Mouse (Mus musculus): Measurements from ENCODE around the gene Fam166a.
"Not testable (repeated sequence)": the region's sequence is repeated elsewhere in the genome, so short reads cannot be mapped to it uniquely, and the experiment has no call there.

The Fam166a gene

GRCm38 (mm10) chr2:25242101-25242506 lies 23.6 kb downstream of the Fam166a start, which contains the start of the genes Rnf208 and Cysrt1:
TSS of gene Rnf208 (plus strand) at chr2:25242255.
TSS of gene Cysrt1 (minus strand) at chr2:25242452.
- DNase-seq (ENCODE audit: low spot score): no peak

DNA sequence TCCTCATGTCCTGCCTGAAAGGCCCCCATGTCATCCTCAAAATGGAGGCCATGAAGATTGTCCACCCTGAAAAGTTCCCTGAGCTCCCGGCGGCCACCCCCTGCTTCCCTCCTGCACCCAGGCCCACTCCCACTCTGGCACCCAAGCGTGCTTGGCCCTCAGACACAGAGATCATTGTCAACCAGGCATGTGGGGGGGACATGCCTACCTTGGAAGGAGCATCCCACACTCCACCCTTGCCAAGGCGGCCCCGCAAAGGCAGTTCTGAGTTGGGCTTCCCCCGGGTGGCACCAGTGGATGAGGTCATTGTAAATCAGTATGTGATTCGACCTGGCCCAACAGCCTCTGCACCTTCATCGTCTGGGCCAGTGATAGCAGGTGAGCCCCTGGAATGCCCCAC lies 24.8 kb downstream of the Fam166a start:
- no peak for DNase-seq (ENCODE audit: low spot score)

DNA sequence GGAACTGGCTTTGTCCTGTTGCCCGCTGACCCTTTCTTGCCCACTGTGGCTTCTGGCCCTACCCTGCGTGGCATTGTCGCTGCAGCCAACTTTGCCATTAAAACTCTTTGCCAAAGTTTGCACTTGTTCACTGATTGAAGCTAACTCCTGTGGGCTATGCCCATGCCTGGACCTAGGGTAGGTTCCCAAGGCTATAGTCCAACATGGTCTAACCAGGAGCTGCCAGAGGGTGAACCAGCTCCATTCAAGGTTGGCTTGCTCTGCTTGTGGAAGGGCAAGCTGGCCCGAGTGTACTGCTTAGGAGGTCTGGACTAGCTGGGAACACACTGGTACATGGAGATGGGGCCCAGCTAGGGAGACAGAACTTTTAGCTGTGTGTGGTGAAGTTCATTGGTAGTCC lies 25.6 kb downstream of the Fam166a start:
- no peak for DNase-seq (ENCODE audit: low spot score)

DNA sequence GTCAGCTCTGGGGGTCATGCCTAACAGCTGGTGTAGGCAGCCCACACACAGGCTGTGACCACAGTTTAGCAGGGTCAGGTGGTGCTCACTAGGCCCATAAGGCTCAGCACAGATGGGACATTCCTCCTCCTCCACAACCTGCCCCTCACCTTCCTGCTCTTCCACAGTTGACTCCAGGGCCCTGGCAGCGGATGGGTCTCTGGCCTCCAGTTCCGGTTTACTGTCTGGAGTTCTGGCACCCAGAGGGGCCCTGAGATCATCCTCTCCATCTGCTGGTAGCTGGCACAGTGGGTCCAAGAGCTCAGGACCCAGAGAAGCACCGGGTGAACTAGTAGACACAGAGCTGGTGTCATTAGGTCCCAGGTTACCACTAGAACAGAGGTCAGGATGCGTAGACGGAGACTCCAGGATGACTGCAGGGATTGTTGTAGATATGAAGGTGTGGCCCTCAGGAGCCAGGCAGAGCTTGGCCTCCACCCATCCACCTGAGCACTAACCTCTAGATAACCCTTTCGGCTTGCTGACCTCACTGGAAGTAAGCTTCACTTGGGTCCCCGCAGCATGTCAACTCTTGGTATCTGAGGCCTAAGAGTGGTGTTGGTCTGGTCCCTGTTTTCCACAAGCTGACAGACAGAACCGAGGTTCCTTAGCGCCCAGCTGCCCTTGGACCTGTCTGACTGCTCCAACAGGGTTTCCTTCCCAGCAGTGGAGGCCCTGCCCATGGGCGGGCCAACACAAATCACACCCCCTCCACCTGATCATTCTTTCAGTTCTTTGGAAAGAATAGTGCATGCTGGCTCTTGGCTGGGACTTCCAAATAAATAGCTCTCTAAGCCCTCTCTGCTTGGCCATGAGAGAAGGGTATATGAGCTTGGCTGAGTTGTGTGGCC lies 27.9 kb downstream of the Fam166a start, which contains the start of gene AL732309.1:
AL732309.1 (minus strand) TSS at position 681 of the 890 bp plus-strand sequence.
- no peak for DNase-seq (ENCODE audit: low spot score)

- DNase-seq (ENCODE audit: low spot score): no peak
Measured at GRCm38 (mm10) chr2:25252331-25252730, 33.8 kb downstream of the Fam166a start.

DNA sequence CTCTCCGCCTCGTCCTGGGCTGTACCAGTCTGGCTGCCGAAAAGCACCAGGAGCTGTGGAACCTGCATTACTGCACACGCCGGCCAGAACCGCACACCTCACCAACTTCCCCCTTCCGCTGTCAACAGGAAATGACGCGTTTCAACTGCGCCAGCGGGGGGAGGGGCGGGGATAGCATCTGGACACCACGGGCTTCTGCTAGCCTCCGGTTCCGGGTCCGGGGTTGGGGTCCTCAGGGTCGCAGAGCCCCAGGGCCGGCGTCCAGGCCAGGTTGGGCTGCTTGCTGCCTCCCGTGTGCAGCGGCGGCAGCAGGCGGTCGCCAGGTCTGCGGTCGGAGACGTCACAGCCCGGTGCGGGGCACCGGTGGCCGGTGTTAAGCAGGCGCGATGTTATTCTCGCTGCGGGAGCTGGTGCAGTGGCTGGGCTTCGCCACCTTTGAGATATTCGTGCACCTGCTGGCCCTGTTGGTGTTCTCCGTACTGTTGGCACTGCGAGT lies 36.8 kb downstream of the Fam166a start, which contains the start of gene Tmem203:
Tmem203 (plus strand) TSS at position 156 of the 496 bp plus-strand sequence.
- peak; percentile 85 for DNase-seq (ENCODE audit: low spot score)

DNA sequence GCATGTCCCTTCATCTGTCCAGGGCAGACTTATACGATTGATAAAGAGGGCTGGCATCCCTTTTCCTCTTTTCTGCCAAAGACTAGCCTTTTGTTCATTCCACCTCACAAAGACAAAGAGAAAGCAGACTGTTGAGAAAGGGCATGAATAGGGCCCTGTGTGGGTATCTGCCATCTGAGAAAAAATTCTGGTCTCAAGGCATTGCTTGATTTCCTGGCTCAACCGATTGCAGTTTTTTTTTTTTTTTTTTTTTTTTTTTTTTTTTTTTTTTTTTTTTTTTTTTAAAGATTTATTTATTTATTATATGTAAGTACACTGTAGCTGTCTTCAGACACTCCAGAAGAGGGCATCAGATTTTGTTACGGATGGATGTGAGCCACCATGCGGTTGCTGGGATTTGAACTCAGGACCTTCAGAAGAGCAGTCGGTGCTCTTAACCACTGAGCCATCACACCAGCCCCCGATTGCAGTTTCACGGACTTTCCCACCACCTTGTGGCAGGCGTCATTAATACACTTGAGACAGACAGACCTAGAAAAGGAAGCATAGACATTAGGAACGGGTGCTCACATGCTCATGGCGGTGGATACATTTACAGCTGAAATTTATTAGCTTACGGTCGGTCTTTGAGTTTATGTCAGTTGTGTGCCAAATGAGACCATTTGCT lies 38.0 kb downstream of the Fam166a start:
- DNase-seq (ENCODE audit: low spot score): not testable (repeated sequence)

DNA sequence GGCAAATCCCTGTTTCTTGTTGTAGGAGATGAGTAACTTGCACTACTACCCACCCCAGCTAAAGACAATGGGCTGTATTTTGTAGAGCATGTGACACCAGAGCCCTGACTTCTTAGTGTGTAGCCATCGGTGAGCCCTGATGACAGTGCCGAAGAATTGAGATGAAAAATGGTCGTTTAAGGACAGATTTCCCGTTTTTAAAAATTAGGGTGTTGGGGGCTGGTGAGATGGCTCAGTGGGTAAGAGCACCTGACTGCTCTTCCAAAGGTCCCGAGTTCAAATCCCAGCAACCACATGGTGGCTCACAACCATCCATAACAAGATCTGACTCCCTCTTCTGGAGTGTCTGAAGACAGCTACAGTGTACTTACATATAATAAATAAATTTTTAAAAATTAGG lies 38.7 kb downstream of the Fam166a start:
- not testable (repeated sequence) for DNase-seq (ENCODE audit: low spot score)

GRCm38 (mm10) chr2:25258887-25259286 lies 40.3 kb downstream of the Fam166a start:
- no peak for DNase-seq (ENCODE audit: low spot score)

- DNase-seq (ENCODE audit: low spot score): no peak
Measured at GRCm38 (mm10) chr2:25261870-25262269, 43.3 kb downstream of the Fam166a start.

DNA sequence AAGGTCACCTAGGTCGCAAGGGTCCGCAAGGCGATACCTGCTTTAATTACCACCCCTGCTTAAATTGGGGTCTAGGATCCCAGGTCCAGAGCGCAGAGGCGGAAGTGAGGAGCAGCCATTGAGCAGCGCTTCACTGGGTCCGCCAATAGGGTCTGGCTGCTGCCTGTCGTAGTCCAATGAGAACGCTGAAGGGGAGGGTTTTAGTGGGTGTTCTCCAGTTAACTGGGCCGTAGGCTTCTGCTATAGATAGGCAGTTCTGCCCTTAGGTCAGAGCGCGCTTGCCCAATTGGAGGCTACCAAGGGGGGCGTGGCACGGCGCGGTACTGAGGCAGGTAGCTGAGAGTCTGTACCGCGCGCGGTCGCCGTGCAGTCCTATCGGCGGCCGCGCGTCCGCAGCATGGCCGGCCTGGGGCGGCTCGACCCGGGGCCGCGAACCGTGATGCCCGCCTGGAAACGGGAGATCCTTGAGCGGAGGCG lies 43.8 kb downstream of the Fam166a start, which contains the start of gene Tprn:
Tprn (plus strand) TSS at position 328 of the 477 bp plus-strand sequence.
- DNase-seq (ENCODE audit: low spot score): peak; percentile 96

DNA sequence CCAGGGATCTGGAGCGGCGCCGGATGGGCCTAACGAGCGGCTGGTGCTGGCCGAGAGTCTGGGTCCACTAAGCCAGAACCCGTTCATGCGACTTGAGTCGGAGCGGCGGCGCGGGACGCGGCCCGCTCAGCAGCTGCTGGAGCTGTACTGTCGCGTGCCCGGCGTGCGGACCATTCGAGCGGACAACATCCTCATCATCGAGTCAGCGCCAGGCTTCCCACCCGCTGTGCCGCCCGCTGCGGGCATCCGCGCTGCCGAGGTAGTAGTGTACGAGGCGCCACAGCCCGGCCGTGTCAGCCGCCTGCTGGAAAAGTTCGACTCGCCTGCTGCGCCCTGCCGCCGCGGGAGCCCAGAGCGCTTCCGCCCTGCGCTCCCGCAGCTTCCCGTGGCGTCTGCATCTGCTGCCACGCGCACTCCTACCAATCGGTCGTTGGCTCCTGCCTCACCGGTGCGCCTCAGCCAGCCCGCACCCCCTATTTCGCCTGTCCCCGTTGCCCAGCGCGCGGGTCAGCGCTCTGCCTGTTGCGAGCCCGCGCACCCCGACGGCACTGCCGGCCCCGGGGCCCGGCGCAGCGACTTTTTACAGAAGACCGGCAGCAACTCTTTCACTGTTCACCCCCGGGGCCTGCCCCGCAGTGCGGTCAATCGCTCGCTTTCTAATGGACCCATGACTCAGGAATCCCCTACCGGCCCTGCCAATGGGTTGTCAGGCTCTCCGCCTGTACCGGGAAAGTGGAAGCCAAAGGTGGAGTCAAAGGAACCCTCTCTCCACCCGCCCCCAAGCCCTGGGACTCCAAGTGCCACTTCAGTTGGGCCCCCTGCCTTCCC lies 44.5 kb downstream of the Fam166a start:
- DNase-seq (ENCODE audit: low spot score): no peak

DNA sequence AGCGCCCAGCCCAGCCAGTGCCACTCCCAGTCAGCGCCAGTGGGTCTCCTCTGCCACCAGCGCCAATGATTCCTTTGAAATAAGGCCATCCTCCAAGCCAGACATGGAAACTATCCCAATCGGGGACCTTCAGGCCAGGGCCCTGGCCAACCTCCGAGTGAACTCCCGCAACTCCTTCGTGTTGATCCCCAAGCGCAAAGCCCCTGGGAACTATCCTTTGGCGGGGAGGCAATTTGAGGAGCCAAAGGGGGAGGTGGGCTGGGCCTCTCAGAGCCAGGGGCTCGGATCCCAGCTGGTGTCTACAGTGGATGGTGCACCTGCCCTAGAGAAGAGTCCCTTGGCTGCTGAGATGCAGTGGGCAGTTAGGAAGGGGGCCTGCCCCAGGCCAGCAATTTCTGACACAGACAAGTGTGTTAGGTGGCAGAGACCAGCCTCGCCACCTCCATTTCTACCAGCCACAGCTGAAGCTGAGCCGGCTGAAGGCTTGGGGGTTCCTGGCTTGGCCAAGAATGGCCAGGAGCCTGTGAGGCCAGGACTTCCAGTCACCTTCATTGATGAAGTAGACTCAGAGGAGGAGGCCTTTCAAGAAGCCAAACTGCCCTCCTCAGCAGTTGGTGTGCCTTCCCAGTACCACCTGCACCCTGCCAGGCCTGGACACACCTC lies 45.2 kb downstream of the Fam166a start:
- DNase-seq (ENCODE audit: low spot score): no peak

DNA sequence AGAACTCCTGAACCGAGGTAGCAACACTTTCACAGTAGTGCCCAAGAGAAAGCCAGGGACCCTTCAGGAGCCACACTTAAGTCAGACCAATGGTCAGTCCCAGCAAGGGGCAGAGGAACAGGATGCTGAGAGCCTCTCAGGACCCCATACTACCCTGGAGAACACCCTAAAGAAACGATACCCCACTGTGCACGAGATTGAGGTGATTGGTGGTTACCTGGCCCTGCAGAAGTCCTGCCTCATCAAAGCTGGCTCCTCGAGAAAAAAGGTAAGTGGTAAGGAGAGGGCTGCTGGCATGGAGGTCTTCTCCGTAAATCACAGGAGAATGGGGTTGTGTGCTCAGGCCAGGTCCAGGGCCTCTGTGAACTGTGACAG lies 45.7 kb downstream of the Fam166a start:
- no peak for DNase-seq (ENCODE audit: low spot score)

DNA sequence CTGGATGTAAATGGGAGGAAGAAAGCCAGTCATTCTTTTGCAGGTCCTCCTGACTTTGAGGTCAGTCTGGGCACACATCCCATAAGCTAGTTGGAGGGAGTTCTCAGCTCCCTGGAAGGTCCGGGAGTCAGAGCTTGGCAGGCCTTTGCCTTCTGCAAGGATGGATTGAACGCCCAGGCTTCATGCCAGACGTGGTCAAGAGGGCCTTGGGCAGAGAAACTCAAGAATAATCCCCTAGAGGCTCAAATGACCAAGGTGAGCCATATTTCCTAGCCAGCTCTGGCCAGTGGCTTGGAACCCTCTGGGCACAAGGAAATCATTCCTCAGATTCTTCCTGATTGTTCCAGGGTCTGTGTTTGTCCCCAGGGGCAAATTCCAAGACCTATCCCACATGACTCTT lies 46.3 kb downstream of the Fam166a start:
- DNase-seq (ENCODE audit: low spot score): no peak

- peak; percentile 62 for DNase-seq (ENCODE audit: low spot score)
Measured at GRCm38 (mm10) chr2:25265897-25266656, 47.5 kb downstream of the Fam166a start.

DNA sequence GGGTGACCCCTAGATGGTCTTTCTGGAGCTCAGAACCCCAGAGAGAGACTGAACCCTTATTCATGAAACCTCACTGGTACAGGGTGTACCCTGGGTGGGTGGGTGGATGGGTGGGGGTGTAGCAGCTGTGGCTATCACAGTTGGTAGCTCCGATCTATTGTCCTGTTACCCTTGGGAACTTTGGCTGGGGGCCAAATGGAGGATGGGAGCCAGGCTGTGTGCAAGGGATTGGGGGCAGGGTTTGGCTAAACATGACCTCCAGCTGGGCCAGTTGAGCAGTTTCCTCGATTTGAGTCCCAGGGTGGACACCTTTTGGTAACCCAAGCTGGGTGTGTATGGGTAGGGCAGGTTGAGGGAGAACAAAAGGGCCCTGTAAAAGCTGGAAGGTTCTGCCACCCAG lies 48.2 kb downstream of the Fam166a start:
- DNase-seq (ENCODE audit: low spot score): peak; percentile 84

DNA sequence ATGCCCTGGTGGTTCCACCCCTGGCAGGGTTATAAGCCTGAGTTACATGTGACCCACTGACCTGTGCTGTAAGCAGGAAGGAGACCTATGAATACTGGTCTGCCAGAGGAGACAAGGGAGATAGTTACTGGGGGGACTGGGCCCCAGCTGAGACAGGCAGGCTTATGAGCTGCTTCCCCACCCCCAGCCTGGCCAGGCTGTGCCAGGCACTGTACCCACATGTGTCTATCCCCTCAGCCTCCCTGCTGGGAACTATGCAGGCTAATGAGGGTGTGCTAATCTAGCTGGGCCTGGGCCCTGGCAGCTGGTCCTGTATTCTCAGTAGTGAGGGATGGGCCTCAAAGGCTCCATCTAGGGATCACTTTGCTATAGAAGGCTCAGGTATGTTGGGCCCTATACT lies 48.7 kb downstream of the Fam166a start:
- peak; percentile 68 for DNase-seq (ENCODE audit: low spot score)

DNA sequence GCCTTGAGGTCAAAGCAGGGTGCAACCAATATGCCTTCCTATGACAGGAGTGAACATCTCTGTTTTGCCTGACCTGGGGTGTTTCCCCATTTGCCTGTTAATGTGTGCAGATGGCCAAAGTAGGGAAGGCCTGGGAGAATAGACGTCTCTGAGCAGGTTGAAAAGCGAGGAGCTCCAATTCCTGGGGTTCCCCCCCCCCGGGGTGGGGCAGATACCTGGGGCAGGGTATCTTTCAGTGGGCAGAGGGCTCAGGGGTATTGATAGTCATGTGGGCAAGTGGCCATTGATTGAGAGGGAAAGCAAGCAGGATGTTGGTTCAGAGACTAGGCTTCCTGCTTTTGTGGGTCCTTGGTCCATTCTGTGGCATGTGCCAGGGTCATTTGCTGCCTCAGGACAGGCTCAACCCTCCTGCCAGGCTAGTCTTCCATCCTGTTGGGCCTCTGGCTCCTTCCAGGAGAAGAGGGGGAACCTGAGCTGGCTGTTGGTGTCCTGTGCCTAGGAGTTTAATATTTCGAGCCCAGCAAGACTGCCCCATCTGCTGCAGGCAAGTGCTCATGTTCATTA lies 49.3 kb downstream of the Fam166a start:
- DNase-seq (ENCODE audit: low spot score): no peak
